Mouse (Mus musculus) megakaryocyte, embryonic 14.5 days (primary cell): ENCODE data around the gene Ada.

Source experiments
- FLI1 ChIP-seq: IDR thresholded peaks from 2 replicates; pipeline ENCODE4 v1.6.1; 2012; ENCODE audit warnings: low read length, inconsistent platforms, mixed read lengths
- GATA1 ChIP-seq: IDR thresholded peaks from 3 replicates; pipeline ENCODE4 v1.6.1; 2012; ENCODE audit warnings: mixed read lengths, low read length, inconsistent platforms, borderline replicate concordance

GRCm38 (mm10) chr2:163685761-163686200 is 64.3 kb downstream of the Ada start:
- TF ChIP-seq GATA1 (no peak), FLI1 (no peak)
